Mouse (Mus musculus): ENCODE data around the gene Il17c.

Gene Il17c

GRCm38 (mm10) chr8:122431694-122432442, 10.0 kb downstream of the Il17c start:
- peak; percentile 94 for DNase-seq

- DNase-seq: peak; percentile 99
Observed at GRCm38 (mm10) chr8:122432443-122433268, 10.8 kb downstream of the Il17c start, which contains the start of gene Cyba. Cyba (minus strand) TSS chr8:122432930.

DNA sequence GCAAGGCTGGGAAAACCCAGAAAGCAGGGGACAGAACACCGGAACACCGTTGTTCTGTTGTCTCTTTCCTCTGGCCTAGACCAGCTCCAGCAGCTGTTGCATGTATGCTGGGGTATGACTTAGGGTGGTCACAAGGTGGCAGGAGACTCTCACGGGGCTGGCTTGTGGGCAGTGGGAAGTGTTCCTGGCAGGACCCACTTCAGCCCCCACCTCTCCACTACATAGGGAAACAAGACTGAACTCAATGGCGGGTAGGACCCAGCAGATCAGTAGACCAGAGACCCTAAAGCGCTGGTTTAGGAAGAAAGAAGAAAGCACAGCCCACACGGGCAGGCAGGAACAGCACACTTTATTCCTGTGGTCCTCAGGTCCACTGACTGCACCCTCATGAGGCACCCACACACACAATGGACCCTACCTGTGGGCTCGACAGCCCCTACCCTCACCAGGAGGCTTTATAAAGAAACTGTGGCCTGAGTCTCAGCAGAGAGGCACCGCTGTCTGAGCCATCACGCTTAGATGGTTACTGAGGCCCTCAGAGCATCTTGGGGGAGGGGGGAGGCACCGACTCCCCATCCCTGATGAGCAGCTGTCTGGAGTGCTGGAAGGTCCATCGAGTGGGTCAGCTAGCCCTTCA, 11.6 kb downstream of the Il17c start:
- DNase-seq: peak; percentile 93

GRCm38 (mm10) chr8:122435375-122435774, 13.6 kb downstream of the Il17c start:
- DNase-seq: no peak

DNA sequence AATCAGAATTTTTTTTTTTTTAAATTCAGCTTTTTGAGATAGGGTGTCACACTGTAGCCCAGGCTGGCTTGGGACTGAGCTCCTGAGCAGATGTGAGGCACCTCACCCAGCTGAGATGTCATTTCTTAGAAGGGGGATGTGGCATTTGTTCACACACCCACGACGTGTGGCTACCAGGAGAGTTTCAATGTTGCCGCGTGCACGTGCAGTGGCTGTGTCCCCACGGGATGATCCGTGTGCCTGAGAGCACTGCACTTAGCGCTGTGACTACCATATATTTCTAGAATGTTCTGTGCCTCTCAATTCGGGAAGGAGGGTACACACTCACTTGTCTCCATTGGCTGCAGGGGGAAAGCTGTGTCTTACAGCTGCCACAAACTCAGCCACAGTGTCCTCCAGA, 14.3 kb downstream of the Il17c start:
- DNase-seq: no peak

GRCm38 (mm10) chr8:122436586-122437125, 14.8 kb downstream of the Il17c start:
- DNase-seq: no peak

DNA sequence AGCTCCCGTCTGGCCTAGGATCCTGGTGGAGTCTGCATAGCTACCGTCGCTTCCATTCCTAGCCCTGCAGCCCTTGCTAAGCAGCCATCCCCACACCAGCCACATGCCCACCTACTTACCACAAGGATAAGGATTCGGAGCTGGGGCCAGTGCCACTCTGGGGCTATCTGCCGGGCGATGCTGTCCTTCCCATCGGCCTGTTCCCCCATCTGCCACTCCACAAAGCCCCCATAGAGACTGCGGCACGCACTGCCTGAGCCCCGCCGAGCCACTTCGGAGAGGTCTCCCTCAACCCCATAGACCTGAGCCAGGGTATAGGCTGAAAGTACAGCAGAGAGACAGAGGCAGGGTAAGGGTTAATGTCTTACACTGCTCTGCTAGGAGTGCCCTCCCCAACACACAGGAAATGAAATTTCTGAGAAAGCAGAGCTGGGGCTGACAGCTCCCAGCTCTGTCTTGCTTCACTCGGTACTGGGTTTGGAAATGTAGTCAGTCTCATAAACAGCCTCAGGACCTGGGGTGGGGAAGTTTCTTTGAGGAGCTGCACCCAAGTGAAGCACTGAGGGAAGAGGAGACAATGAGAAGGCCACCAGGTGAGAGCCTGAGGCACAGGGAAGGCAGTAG, 16.0 kb downstream of the Il17c start:
- peak; percentile 91 for DNase-seq

DNA sequence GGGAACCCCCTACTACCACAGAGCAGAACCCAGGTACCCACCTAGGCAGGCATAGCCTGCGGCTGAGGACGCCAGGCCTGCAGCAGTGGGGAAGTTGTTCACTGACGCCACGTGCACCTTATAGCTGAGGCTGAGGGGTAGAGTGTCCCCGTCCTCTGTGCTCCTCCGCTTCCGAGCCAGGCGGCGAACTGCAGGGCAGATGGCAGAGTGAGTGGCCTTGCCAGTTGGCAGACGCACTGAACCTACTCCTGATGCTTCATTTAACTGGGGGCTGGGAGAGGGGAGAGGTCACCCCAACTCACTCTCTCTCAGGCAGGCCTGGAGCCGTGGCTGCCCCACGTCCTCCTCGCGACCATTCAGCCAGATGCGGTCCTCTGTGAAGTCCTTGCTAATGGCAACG, 17.5 kb downstream of the Il17c start:
- DNase-seq: no peak

DNA sequence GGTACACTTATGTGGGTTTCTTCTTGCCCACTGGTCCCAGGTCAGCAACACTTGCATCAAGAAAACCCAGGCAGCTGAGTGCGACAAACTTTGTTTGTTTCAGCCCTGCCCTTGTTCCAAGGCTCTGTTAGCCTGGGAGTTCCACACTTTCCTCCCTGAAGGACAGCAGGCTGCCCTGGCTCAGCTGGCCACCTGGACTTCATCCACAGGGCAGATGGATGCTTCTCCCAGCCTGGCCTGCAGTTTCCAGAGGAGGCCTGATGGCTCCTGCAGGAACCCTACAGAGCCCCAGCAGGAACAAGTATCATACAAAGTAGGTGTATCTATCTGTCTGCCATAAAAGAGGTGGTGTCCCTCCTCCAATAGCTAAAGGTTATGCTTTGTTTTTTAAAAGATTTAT, 19.5 kb downstream of the Il17c start:
- DNase-seq: no peak

GRCm38 (mm10) chr8:122442356-122442755, 20.5 kb downstream of the Il17c start:
- no peak for DNase-seq

DNA sequence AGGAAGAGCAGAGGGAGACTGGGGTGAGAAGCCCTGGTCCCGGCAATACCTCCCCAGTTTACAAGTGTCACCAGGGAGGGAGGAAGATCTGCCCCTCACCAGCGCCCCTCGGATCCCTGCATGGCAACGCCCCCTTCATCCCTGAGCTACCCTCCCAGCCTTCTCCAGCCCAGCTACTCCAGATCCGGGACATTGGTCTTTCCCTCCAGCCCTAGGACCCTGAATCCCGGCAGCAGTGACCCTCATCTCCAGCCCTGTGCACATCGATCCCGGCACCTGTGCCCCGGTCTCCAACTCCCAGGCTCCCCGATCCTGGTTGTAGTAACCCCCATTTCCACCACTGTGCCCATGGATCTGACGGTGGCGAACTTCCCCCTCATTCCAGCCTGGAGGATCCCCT, 21.0 kb downstream of the Il17c start:
- no peak for DNase-seq

DNA sequence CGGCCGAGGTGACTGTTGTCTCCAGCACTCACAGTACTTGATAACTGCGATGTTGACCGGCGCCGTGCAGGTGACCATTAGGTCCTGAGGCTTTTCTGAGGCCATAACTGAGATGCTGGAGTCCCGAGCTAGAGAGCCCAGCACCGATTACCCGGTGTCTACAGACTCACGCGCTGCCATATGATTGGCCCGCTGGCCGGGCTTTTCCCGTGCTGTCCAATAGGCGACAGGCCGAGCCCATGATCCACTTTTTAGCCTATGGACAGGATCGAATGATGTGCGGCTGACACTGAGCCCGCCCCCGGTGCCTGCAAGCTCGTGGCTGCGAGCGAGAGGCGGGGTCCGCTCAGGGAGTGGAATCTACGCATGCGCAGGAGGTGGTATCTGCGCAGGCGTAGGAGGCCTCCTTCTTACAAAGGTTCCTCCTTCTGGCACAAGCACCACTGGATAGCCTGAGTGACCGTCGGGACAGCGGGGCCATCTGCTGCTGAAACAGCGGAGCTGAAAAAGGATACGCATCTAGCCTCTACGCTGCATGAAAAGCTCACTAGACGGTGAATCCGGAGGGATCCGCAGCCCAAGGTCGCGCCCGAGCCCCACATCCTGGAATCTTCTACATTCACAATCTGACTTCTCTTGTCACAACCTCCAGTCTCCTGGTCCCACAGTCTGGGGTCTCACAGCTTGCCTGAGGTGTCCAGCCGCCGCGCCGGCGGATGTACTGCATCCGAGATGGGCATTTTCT, 21.6 kb downstream of the Il17c start, which contains the start of gene Mvd:
Mvd (minus strand) TSS at position 161 of the 745 bp plus-strand sequence.
- DNase-seq: peak; percentile 100

DNA sequence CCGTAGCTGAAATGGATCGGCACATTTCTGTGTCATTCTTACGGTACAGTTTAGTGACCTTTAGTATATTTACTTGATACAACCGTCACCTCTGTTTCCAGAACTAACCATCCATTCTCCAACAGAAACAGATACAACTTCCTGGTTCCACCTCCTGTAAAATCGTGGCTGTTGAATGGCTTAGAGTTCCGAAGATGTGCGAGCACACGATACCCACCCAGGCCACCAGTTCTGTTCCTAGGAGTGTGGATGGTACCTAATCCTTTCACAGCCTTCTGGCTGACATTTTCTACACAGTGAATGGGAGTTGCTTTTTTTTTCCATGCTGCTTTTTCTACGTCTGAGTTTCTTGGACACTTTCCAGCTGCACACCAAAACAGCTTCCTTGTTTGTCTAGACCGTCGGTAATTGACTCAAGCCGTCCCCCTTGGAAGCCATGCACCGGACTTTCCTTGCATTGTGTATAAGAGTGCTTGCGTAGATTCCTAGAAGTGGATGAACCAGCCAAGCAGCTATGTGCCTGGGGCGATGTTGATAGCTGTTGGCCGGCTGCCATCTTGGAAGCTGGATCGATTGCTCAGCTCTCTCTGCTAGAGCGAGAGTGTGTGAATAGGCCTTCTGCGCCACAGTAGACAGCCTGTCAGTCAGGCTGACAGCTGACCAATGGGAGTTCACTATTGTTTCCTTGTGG, 22.4 kb downstream of the Il17c start:
- peak; percentile 99 for DNase-seq

- DNase-seq: no peak
Observed at GRCm38 (mm10) chr8:122445203-122445602, 23.4 kb downstream of the Il17c start.

GRCm38 (mm10) chr8:122451161-122451703, 29.4 kb downstream of the Il17c start:
- DNase-seq: peak; percentile 98

- DNase-seq: peak; percentile 97
Observed at GRCm38 (mm10) chr8:122452154-122452553, 30.3 kb downstream of the Il17c start.

DNA sequence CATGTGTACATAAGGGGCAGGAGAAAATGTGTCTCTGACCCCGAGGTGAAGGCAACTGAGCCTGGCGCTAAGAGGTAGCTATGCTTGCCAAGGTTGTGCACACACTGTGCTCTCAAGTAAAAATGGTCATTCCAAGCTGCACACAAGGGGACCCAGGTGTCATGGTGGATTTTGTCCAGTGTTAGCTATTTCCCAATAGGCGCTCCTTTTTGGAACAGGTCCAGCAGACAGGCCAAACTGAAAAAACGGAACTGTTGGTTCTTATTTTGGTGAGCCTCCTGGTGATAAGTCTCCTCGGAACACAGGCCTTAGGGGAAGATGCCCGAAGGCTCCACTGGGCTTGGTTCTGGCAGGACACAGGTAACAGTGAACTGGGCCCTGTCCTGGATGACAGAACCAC, 32.6 kb downstream of the Il17c start:
- DNase-seq: no peak

DNA sequence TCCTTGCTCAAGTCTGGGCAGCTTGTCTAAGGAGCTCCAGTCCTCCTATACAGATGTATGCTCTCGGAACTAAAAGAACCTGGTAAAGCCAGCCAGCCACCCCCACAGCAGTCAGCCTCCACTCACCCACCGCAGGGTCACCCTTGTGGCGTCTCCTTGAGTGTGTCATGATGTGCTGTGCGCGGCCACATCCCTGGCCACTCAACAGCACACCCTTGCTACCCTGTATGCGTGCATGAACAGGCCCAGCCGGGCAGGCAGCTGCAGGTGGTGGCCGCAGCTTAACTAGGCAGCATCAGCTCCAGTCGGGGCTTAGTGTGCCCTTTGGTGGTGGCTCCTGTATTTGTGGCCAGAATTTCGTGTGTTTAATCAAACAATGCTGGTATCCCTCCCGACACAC, 35.4 kb downstream of the Il17c start:
- no peak for DNase-seq

GRCm38 (mm10) chr8:122459218-122459900, 37.5 kb downstream of the Il17c start:
- DNase-seq: no peak

DNA sequence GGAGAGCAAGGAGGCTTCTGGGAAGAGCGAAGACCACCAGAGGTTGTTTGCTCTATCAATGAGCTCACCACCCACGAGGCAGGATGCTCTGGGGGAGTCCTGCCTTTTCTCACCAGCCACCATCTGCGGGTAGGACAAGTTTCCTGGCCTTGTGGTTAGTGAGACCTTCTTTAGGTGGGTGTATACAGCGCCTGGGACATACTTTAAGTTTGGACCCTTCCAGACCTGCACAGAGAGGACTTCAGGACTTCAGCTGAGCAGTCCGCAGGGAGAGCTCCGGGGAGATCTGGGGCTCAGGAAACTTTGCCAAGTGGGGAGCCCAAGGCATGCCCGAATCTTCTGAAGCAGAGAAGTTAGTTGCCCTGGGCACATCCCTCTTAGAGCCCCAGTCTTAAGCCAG, 38.2 kb downstream of the Il17c start:
- DNase-seq: no peak
